Mouse (Mus musculus) frontal cortex, adult (tissue): ENCODE measurements at regions not wholly inside any gene's neighbourhood (a gene's known extent, or its start where the extent isn't known, plus 50 kb on each side); places are given as distances from the start of the nearest gene placed in this dataset.

Experiments
- ATAC-seq: cut with Nextera tagmentation; 2 replicates; pipeline ENCODE4 v1.9.2; 2017; ENCODE audit warnings: mild to moderate bottlenecking, moderate library complexity, mixed read lengths; ENCODE audit not compliant: low TSS enrichment

GRCm38 (mm10) chr15:61411821-61412220 is 489.0 kb upstream of the A1bg start:
- no peak for ATAC-seq

DNA sequence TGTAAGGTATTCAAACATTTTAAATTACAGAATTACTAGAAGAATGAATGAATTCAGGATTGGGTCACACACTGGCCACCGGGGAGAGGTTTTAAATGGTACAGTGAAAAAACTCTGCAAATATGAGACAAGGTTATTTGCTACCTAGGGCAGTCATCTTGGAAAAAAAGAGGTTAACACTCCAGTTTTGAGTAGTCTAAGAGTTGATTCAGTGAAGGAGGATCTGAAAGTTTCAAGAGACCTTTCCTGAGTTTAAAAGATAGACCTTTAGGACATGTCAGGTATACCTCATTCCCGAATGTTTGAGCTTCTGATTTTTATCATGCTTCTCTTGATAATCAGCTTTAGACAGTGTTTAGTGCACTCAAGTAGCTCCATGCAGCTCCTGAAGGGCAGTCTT is 488.0 kb upstream of the A1bg start:
- no peak for ATAC-seq

DNA sequence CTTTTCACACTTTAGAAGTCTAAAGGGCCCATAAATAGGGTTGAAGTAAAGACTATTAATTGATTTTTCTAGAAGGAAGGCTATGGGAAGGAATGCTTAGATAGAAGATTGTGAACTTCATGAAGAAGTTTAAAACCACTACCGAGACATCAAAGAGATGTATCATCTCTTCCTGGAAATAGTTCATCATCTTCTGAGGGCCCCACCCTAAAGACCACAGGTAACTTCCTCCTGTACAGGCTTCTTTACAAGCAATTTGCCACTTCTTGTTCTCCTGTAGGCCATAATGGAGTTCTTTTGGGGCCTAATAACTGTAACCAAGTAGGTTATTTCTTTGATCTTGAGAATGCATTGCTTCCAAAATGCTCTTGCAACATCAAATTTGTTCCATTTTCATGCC is 485.8 kb upstream of the A1bg start:
- no peak for ATAC-seq

GRCm38 (mm10) chr15:61400720-61401119 is 477.9 kb upstream of the A1bg start:
- peak; percentile 78; the same call in 1 of the 2 replicates for ATAC-seq

GRCm38 (mm10) chr15:61399971-61400370 is 477.2 kb upstream of the A1bg start:
- ATAC-seq, result no peak

- ATAC-seq, result no peak
These were observed 476.0 kb upstream of the A1bg start for GRCm38 (mm10) chr15:61398829-61399228.

GRCm38 (mm10) chr15:61397061-61397460 is 474.2 kb upstream of the A1bg start:
- ATAC-seq, result no peak

GRCm38 (mm10) chr15:61395296-61395826 is 472.5 kb upstream of the A1bg start:
- peak; percentile 69 for ATAC-seq

GRCm38 (mm10) chr15:61380666-61381065 is 457.9 kb upstream of the A1bg start:
- no peak for ATAC-seq

DNA sequence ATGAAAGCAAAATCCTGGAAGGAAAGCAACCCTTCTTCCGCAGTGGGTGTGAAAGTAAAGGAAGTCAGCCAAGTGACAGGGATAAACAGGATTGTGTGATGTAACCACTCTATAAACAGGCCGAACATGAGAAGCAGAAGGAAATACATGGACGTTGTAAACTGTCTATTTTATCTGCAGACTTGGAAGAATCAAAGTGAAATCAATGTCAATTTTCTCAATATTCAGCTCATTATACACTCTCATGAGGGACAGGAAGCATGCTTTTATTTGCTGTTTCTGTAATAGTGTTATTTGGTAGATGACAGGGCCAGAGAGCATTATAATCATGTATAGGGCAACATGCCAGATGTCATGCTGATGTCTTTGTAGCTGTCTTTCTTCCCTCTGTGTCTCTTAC is 443.5 kb upstream of the A1bg start:
- ATAC-seq, result no peak

- ATAC-seq, result no peak
These were observed 442.7 kb upstream of the A1bg start for GRCm38 (mm10) chr15:61365511-61365910.

DNA sequence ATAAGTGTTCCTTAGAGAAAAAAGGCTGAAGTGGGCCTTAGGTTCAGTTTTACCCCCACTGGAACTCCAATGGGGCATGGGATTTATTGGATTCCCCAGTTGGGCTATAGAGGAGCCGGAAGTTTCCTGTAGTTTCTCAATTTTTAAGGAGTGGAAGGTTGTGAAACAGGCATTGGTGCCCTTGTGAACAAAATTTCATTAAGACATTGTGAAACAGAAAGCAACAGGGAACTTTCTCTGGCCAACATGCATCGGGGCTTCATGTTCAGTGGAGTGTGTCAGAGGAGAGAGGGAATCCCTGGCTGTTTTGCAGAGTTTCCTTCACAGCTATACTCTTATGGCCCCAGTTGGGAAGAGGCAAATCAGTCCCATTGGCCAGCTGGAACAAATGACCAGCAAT is 441.6 kb upstream of the A1bg start:
- ATAC-seq, result no peak

- no peak for ATAC-seq
These were observed 438.4 kb upstream of the A1bg start for GRCm38 (mm10) chr15:61361254-61361653.

DNA sequence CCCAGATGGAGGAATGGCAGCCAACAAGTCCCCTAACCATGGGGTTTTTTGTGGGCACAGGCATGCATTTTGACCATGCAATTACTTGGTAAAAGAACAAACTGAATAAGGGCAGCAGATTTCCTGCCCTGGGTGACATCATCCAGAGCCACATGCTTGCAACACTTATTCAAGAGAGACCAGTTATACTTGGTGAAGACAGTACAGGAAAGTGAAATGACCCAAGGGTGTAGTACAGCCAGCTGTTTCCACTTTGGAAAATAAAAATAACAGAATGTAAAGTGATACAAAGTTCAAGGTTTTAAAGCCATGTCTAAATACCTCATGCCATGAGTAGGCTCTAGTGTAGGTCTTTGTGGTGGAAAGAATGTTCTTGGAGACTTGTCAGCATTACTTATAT is 432.5 kb upstream of the A1bg start:
- no peak for ATAC-seq

DNA sequence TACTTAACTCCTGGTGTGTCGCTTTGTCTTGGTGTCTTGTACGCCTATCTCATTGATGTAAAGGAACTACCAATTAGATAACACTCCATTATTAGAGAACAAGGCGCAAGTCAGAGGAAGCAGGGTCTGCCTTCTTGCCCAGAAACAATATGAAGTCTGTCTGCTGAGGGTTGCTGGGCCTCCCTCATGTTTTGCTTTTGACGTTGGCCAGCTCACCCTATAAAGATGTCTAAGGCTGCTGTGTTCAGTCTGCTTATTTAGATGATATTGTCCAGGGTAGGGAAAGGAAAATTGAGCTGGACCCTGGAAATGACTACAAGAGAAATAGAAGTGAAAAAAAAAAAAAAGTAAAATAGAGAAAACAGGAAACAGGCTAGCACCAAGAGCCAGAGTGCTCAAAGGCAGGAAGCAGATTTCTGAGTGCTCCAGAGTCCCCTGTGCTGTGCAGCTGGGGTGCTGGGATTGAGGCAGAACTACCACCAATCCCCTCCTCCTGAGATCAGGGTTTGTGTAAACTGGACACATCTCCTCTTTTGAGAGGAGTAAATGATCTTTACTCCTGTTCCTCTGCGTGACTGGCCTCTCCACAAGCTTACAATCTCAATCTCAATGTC is 429.0 kb upstream of the A1bg start:
- ATAC-seq, result no peak

GRCm38 (mm10) chr15:61345101-61345500 is 422.3 kb upstream of the A1bg start:
- no peak for ATAC-seq

DNA sequence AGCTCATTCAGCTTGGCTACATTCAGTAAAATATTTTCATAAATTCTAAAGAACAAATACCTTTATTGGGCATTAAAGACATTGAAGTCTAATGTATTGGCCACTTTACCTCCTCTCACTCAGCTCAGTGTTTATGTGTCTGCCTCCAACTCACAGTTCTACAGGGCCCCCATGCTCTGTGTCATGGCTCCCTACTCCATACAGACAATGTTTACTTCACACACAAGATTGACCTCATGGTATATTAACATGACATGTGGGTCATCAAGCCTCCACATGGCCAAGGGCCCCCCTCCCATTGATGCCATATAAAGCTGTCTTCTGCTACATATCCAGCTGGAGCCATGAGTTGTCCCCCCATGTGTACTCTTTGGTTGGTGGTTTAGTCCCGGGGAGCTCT is 419.8 kb upstream of the A1bg start:
- ATAC-seq, result no peak

GRCm38 (mm10) chr15:61327925-61328324 is 405.1 kb upstream of the A1bg start:
- ATAC-seq, result no peak

DNA sequence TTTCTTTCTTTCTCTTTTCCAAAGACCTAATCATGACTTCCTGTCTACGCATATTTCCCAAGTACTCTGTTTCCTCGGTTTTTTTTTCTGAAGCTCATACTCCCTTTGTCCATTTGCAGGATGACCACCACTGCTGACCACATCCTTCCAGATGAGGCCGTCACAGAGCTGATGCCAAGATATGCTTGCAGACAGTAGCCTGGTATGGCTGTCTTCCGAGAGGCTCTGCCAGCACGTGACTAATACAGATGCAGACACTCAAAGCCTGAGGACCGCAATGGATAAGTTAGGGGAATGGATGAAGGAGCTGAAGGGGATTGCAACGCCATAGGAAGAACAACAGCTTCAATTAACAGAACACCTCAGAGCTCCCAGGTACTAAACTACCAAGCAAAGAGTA is 399.4 kb upstream of the A1bg start:
- ATAC-seq, result no peak

GRCm38 (mm10) chr15:61309452-61310165 is 386.8 kb upstream of the A1bg start:
- no peak for ATAC-seq

- ATAC-seq, result no peak
These were observed 386.1 kb upstream of the A1bg start for GRCm38 (mm10) chr15:61308936-61309335.

DNA sequence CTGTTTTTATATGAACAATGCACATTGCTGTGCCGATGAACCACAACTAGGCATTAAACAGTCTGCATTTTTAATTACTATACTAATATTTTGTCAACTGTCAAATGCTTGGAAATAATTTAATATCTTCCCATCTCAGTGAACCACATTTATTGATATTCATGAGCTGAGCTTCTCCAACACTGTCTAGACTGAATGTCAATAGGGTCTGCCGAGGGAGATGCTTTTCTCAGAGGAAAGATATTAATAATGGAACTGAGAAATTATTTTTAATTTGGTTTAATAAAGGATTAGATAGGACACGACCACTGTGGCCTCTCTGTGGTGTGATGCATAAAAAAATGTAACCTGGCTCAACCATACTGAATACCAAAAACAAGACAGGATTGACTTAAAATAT is 381.7 kb upstream of the A1bg start:
- ATAC-seq, result no peak

DNA sequence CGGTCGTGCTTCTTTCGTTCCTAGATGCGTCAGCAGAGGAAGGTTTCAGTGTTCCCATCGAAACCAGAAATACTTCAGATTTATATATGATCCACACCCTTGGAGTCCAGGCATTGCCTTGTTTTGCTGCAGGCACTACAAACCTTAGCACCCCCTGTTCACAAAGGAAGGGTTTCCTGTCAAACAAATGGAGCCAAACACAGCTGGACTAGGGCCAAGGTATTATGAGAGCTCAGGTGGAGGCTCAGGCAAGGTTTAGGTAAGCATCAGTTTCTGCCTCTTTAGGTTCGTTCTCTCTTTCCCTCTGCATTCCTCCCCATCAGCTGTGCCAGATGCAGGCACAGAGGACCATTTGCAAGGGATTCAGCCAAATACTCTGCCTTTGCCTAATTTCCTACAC is 377.0 kb upstream of the A1bg start:
- no peak for ATAC-seq
